Mouse (Mus musculus): ENCODE measurements around the gene Fam196b.

- TF ChIP-seq POLR2A (IDR thresholded peaks at IDR 0.05; ENCODE audit: low read depth, low read length) = no peak
- no peak for TF ChIP-seq CTCF (conservative IDR thresholded peaks at IDR 0.05; ENCODE audit: insufficient read depth, insufficient read length, low read depth, low read length)
These were observed 25.1 kb downstream of the Fam196b start for GRCm38 (mm10) chr11:34339693-34340092.
